Mouse (Mus musculus) spleen, embryonic (tissue): ENCODE results near the gene Loxl3.

Source experiments
- CTCF ChIA-PET: fragments of 350-600 bp; sonication (Branson Sonifier 250); formaldehyde crosslinking; loops from one replicate; lab custom pipeline; 2022; lab: Charles Lee

Loxl3 gene

GRCm38 (mm10) chr6:83033249-83034185 is at the start of gene Loxl3, which contains the start of gene Dok1:
Loxl3 (plus strand) TSS chr6:83034173.
Dok1 (minus strand) TSS chr6:83033471.
- CTCF ChIA-PET = interaction anchor here (0.6 kb wide), 1 partner anchor 61 kb away, joined by 5 read pairs; no protein-coding TSS in a partner anchor

DNA sequence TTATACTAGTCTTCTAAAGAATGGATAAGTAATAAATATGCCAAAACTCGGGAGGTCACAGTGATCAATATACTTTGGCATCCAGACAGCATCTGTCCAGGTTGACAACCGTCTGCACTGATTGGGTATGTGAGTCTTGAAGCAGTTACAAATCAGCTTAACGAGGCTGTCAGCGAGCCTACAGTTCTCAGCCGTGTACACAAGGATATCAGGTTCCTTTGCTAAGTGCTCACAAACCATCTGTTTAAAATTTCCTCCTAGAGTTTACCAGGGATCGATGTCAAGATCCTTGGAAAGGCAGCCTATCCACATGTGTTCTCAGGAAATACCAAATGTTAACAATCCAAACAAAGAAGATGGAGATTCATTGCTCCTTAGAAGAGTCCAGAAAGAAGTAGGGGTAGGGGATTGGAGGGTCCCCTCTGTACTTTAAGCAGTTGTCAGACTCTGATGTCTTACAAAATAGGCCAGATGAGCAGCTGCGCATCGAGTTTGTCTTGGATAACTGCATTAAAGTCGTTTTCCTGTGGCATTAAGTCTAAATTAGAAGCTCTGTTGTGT is 46.5 kb upstream of the Loxl3 start:
- CTCF ChIA-PET = interaction anchor here (0.6 kb wide), 1 partner anchor 86 kb away, joined by 3 read pairs; no protein-coding TSS in a partner anchor

DNA sequence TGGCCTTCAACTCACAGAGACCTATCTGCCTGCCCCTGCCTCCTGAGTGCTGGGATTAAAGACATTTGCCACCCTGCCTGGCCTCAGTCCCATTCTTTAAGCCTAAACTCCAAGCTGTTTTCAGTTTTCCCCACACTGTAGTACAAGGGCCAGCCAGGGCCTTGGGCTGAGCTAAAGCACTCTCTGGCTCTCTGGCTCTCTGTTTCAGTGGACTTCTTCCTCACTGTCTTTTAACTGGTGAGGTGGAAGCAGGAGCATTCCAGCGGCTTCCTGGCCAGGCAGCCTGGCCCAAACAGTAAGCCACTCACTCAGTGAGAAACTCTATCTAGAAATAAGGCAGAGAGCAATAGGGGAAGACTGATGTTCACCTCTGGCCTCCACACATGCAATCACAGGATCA is 40.3 kb upstream of the Loxl3 start:
- CTCF ChIA-PET = no interaction called here

DNA sequence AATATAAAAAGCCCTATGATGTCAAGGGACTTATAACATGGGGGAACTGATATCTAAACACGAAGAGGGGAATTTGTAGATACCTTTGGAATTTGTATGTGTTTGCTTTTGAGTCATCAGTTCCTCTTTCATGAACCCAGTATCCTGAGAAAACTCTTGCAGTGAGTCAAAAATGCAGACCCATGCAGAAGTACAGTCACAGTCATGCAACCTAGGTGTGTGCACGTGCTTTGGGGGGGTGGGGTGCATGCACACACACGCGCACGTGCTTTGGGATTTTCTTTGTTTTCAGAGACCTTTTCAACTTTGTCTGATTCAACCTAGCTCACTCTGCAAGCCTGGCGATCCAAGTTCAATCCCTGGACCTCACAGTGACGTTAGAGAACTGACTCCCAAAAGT is 39.6 kb upstream of the Loxl3 start:
- CTCF ChIA-PET = no interaction called here

DNA sequence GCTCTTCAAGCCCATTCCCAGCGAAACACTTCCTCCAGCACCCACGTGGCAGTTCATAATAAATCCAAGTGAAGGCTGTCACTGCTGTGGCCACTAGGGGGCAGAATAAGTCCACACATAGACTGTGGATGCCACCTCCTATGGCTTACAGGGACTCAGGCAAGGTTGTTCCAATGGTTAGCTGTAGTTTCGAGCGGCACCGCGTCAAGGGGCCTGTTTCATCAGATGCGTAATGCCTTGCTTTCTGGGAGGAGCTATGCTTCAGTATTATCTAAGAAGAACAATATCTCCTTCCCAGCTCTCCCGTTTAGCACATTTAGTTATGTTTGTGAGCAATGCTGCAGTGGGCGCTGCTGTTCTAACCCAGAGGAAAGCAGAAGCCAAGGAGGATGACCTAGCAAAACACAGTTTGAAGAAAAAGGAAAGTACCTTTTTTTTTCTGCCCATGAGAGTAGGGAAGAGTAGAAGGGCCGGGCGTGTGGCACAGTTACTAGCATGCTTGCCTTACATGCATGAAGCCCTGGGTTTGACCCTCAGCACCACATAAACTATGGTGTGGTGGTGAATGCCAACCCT is 37.1 kb upstream of the Loxl3 start:
- CTCF ChIA-PET = interaction anchor here (0.6 to 1.7 kb wide), 8 partner anchors 17 to 149 kb away, joined by 3 to 8 read pairs (median 5); partner anchors contain the start of genes Aup1, Ccdc142, Gm42688 and Htra2

GRCm38 (mm10) chr6:82997511-82998102 is 36.4 kb upstream of the Loxl3 start:
- CTCF ChIA-PET = interaction anchor here (0.6 to 1.7 kb wide), 6 partner anchors 16 to 124 kb away, joined by 3 to 8 read pairs (median 4); partner anchors contain the start of genes Tlx2 and Wbp1

GRCm38 (mm10) chr6:82998326-82998725 is 35.6 kb upstream of the Loxl3 start:
- CTCF ChIA-PET = interaction anchor here (0.9 kb wide), 1 partner anchor 40 kb away, joined by 3 read pairs; no protein-coding TSS in a partner anchor

- CTCF ChIA-PET = interaction anchor here (1.7 kb wide), 1 partner anchor 78 kb away, joined by 4 read pairs; the partner anchor contains the start of gene Pcgf1
These were observed 34.0 kb upstream of the Loxl3 start for GRCm38 (mm10) chr6:82999986-83000385.

- CTCF ChIA-PET = no interaction called here
These were observed 30.9 kb upstream of the Loxl3 start for GRCm38 (mm10) chr6:83003082-83003481.

DNA sequence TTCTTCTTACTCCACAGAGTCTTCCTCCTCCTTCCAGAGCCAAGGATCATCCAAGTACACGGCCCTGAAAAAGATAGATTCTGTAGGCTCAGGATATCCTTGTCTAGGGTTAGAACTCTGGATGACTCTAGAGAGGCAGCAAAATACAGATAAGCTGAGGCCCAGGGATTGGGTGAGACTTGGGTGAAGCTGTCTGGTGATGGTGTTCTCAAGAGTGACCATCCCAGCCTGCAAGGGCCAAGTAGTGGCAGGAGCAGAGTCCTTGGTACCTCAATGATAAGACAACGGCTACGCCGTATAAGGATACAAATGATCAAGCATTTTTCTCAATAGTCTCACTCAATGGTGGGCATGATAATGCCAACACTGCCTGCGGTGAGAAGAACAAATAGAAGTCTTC is 30.1 kb upstream of the Loxl3 start:
- CTCF ChIA-PET = no interaction called here

GRCm38 (mm10) chr6:83004309-83004708 is 29.7 kb upstream of the Loxl3 start:
- CTCF ChIA-PET = no interaction called here

DNA sequence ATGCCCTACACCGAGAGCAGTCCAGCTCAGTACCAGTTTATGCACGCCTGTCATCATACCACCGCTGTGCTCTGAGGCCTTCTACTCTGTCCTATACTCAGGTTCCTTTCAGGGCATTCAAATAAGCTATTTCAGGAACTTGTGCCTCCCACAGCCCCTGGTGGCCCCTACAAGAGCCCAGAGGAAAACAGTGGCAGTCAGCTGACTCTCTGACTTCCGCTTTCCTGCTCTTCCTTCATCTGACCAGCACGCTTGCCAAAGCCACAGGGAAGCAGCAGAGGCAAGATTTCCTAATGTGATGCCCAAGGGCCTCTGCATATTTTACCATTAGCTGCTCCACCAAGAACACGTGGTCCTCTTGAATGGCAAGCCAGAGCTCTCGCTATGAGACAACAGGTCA is 29.1 kb upstream of the Loxl3 start:
- CTCF ChIA-PET = interaction anchor here (0.6 kb wide), 1 partner anchor 104 kb away, joined by 14 read pairs; the partner anchor contains the start of gene Mrpl53

GRCm38 (mm10) chr6:83005444-83006011 is 28.4 kb upstream of the Loxl3 start:
- CTCF ChIA-PET = interaction anchor here (0.6 to 0.7 kb wide), 3 partner anchors 103 to 912 kb away, joined by 9 to 14 read pairs (median 14); partner anchors contain the start of genes Mrpl53 and Rtkn

DNA sequence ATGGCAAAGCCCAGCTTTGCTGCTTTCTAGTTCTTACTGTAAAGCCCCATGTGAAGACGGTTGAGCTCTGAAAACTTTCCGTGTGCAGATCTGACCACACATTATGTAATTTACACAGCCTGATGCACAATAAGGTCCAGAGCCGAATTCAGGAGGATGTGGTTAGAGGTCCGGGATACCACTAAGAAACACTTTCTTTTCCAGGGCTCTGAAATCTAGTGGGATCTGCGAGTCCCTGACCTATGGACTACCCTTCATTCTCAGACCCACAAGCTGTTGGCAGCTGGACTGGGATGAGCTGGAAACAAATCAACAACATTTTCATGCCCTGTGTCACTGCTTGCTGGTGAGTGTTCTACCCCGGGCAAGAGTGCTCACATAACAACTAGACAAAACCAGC is 27.9 kb upstream of the Loxl3 start:
- CTCF ChIA-PET = interaction anchor here (0.7 kb wide), 1 partner anchor 129 kb away, joined by 14 read pairs; the partner anchor contains the start of gene Rtkn

DNA sequence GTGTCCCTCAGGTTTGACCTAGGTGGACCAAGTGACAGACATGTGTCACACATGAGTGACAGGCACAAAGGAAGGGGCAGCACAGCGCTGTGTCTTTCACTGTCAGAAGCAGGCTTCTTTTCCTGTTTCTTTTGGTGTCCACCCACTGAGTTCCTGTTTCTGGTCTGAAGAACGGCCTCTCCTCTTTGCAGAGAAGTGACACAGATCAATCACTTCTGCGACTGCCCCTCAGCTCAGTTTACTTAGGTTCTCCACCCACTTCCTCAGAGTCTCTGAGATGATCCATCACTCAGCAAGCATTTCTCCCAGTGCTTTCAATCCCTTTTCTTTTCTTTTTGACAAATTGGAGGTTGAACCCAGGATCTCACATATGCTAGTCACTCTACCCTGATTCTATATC is 25.3 kb upstream of the Loxl3 start:
- CTCF ChIA-PET = no interaction called here

GRCm38 (mm10) chr6:83010010-83010409 is 24.0 kb upstream of the Loxl3 start:
- CTCF ChIA-PET = interaction anchor here (1.2 kb wide), 1 partner anchor 12 kb away, joined by 3 read pairs; no protein-coding TSS in a partner anchor

GRCm38 (mm10) chr6:83011255-83011654 is 22.7 kb upstream of the Loxl3 start:
- CTCF ChIA-PET = no interaction called here

DNA sequence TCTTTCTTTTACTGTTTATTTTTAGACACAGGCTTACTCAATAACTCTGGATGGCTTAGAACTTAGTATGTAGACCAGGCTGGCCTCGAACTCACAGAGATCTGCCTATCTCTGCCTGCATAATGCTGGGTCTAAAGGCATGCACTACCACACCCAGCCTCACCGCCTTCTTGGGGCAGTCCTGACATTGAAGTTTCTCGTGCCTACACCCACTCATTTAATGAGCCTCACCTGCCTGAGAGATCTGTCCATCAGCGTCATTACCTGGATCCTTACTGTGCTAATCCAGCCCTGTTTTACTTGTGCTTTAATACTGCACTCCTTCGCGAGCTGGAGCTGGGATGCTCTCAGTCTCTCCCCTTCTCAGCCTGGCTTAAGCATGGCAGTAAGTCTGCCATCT is 22.2 kb upstream of the Loxl3 start:
- CTCF ChIA-PET = no interaction called here

- CTCF ChIA-PET = interaction anchor here (1.3 kb wide), 1 partner anchor 17 kb away, joined by 4 read pairs; no protein-coding TSS in a partner anchor
These were observed 20.5 kb upstream of the Loxl3 start for GRCm38 (mm10) chr6:83013444-83013843.
